Mouse (Mus musculus) CD4-positive naive resting alpha-beta T cell, adult 57 days (primary cell): ENCODE measurements around the gene Gm5796. TPM values are rescaled to one million over a fixed set of nuclear protein-coding genes. Genes with fewer than 3 reads are reported as not detected.

Source experiments
- total RNA-seq: library from RNA; stranded (reverse); gene quantifications from one replicate; pipeline ENCODE4 v1.2.4, GENCODE M21; 2023

Gm5796 gene
- total RNA-seq: not detected

DNA sequence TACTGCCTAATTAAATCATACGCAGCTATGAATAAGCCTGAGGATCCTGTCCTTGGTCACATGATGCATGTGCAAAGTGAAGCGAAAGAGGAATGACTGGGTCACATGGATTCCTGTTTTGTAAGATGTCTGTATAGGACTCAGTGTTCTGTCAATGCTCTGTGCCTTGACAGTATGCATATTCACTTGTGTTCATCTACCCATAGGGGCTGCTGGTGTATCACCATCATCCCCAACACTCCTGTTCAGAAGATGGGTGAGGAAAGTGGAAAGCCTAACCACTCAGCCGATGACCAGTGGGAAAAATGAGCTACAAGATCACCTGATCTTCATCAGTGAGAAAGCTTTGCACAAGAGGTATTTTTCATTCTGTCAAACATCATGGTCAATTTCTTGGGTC is at the start of gene Gm5796:
Gm5796 (plus strand) TSS at position 301 of the 400 bp plus-strand sequence.

DNA sequence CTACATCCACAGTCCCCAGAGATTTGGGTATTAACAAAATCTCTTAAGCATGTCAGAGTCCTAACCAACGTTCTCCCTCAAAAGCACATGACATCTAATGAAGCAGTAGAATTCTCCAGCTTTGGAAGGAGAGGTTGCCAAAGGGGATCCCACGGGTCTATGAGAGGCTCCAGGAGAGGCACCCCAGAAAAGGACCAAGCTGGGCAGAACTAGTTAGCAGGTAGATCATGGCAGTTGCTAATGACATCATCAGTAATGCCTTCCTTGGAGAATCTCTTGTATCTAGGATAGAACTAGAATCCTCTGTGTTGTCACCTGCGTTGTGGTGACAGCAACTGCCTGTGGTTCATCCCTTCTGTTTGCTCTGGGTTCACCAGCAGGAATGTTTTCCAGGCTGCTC is 25.6 kb upstream of the Gm5796 start, which contains the start of gene Gm3099:
Gm3099 (plus strand) TSS at position 301 of the 400 bp plus-strand sequence.

DNA sequence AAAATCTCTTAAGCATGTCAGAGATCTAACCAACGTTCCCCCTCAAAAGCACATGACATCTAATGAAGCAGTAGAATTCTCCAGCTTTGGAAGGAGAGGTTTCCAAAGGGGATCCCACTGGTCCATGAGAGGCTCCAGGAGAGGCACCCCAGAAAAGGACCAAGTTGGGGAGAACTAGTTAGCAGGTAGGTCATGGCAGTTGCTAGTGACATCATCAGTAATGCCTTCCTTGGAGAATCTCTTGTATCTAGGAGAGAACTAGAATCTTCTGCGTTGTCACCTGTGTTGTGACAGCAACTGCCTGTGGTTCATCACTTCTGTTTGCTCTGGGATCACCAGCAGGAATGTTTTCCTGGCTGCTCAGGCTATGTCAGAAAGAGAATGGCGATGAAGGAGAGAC is 60.1 kb downstream of the Gm5796 start, which contains the start of gene Gm3115:
Gm3115 (plus strand) TSS at position 301 of the 400 bp plus-strand sequence.

Other genes with a start within 250 kb of the Gm5796 start
- not detected for gene Gm3002, start 213.9 kb upstream of the Gm5796 start, total RNA-seq
- gene Gm3033, start 177.7 kb upstream of the Gm5796 start, total RNA-seq: not detected
- gene Gm2916, start 139.8 kb upstream of the Gm5796 start, total RNA-seq: not detected
- not detected for gene Gm3029, start 92.2 kb upstream of the Gm5796 start, total RNA-seq
- gene Gm3095, start 60.4 kb upstream of the Gm5796 start, total RNA-seq: not detected
- gene Gm3099, start 25.5 kb upstream of the Gm5796 start, total RNA-seq: not detected
- gene Gm3115, start 60.2 kb downstream of the Gm5796 start, total RNA-seq: not detected
- not detected for gene Gm8108, start 86.6 kb downstream of the Gm5796 start, total RNA-seq
- not detected for gene Gm3127, start 141.1 kb downstream of the Gm5796 start, total RNA-seq
- not detected for gene Gm2974, start 158.6 kb downstream of the Gm5796 start, total RNA-seq
- gene Gm3138, start 225.7 kb downstream of the Gm5796 start, total RNA-seq: not detected